Mouse (Mus musculus) adrenal gland, postnatal 36 days (tissue): ENCODE measurements around the gene Cabcoco1. TPM values are rescaled to one million over a fixed set of nuclear protein-coding genes. Genes with fewer than 3 reads are reported as not detected.

ENCODE experiments used
- DNase-seq, 2 experiments: peaks; one replicate each; pipeline ENCODE4 v3.0.0; 2021; ENCODE audit warnings: mixed read lengths in 1 of 2
- total RNA-seq, 2 experiments: library from RNA; stranded (reverse); gene quantifications; 2 replicates each; pipeline ENCODE4 v1.2.3; 2021

Cabcoco1 gene
- total RNA-seq, 2 experiments from 2014 or later, result 2.5 to 4.7 TPM

- DNase-seq, result no peak
These were observed 106.6 kb downstream of the Cabcoco1 start for GRCm38 (mm10) chr10:68435001-68435560.

GRCm38 (mm10) chr10:68434045-68434639 is 107.6 kb downstream of the Cabcoco1 start:
- no peak for DNase-seq

GRCm38 (mm10) chr10:68431346-68431745 is 110.3 kb downstream of the Cabcoco1 start:
- DNase-seq, result no peak

- no peak for DNase-seq
These were observed 110.8 kb downstream of the Cabcoco1 start for GRCm38 (mm10) chr10:68430929-68431328.

- DNase-seq, result no peak
These were observed 121.2 kb downstream of the Cabcoco1 start for GRCm38 (mm10) chr10:68420393-68420920.

- no peak for DNase-seq
These were observed 121.8 kb downstream of the Cabcoco1 start for GRCm38 (mm10) chr10:68419893-68420292.

GRCm38 (mm10) chr10:68417074-68417790 is 124.5 kb downstream of the Cabcoco1 start:
- DNase-seq, result no peak

- DNase-seq, result peak in 1 of 2 experiments; percentile 7
These were observed 135.8 kb downstream of the Cabcoco1 start for GRCm38 (mm10) chr10:68405936-68406335.

GRCm38 (mm10) chr10:68396786-68397185 is 144.9 kb downstream of the Cabcoco1 start:
- DNase-seq, result no peak

- no peak for DNase-seq
These were observed 145.6 kb downstream of the Cabcoco1 start for GRCm38 (mm10) chr10:68396083-68396482.

- no peak for DNase-seq
These were observed 150.1 kb downstream of the Cabcoco1 start for GRCm38 (mm10) chr10:68391640-68392039.

- DNase-seq, result no peak
These were observed 152.9 kb downstream of the Cabcoco1 start for GRCm38 (mm10) chr10:68388802-68389201.

GRCm38 (mm10) chr10:68388138-68388537 is 153.6 kb downstream of the Cabcoco1 start:
- no peak for DNase-seq

Other genes starting within 250 kb of the Cabcoco1 start
- 1 to 10 TPM; 4.2 to 7.9 TPM for gene Tmem26, start 181.8 kb upstream of the Cabcoco1 start, total RNA-seq